Mouse (Mus musculus) urinary bladder, postnatal 10 days (tissue): ENCODE data around the gene Gm21915.

ENCODE experiments used
- DNase-seq: peaks from one replicate; pipeline ENCODE4 v3.0.0; 2022; ENCODE audit warnings: low spot score

Gm21915 gene

DNA sequence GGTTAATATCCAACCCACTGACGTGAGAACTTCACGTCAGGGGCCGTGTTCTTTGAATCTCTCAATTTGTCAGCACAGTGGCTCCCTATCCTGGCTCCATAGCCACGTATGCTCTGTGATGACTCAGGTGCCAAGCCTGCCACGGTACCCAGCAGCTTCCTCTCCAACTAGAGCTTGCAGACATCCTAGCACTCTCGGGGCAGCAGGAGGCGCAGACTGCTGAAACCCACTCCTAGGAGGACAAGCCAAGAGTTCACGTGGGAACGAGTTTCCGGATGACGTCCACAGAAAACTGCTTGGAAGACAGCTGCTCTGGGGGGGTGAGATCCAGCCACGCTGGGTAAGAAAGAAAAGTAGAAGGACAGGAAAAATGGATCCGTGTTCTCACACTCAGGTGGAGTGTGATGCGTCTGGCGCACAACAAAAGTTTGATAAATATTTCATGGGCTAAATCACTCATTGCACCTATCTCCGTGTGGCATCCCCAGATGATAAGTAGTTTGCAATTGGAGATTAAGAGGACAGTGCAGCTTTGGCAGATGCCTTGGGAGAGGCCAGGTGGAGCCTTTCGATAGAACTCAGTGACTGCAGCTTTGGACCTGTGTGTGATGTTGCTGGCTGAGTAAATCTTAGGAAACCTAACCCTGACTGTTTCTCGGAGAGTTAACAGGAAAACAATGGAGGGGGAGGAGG, 46.9 kb downstream of the Gm21915 start:
- DNase-seq: no peak

DNA sequence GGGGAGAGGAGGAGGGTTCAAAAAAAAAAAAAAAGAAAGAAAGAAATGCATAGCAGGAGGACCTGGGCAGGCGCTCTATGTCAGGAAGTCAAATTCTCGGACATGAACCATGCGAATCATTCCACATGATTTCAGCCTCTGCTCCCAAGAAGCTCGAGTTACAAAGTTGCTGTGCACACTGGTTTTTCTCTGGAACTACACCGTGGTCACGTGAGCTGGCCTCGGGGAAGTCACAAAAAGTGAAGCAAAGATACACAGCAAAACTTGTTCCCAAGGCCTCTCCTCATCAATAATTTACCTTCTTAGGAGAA, 47.4 kb downstream of the Gm21915 start:
- no peak for DNase-seq
